Mouse (Mus musculus) lung, adult 2 months (tissue): ENCODE measurements around the gene Cdc42bpa.
A peak's percentile ranks its signal among the peaks of the same experiment; 100 is the strongest.

ENCODE experiments used
- CTCF ChIP-seq: fragments of 200-500 bp; IDR thresholded peaks from 2 replicates; pipeline ENCODE4 v1.5.1; 2011; ENCODE audit warnings: mild to moderate bottlenecking, low read length, control low read depth; ENCODE audit not compliant: insufficient read depth
- POLR2A ChIP-seq: fragments of 200-500 bp; IDR thresholded peaks from 2 replicates; pipeline ENCODE4 v1.6.1; 2011; ENCODE audit warnings: low read depth, mild to moderate bottlenecking, control low read depth, low read length, borderline replicate concordance; ENCODE audit errors: extremely low read depth

DNA sequence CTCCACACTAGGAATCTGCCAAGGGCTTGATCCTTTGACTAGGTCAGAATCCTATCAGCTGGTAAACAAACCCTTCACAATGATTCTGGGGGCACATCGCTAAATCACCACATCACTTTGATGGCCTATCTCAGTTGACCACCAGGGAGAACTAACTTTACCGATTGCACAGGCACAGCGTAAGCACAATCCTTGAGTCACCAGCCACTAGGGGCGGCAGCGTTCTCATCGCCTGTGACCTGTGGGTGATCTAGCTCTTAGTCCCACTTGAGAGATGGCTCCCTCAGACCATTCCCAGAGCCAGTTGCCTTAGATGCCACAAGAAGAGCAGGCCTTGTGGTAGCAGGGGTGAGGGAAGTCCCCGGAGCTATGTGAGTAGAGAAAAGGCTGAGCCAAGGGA, 31.4 kb upstream of the Cdc42bpa start:
- no peak for TF ChIP-seq POLR2A
- TF ChIP-seq CTCF, result peak; percentile 45; the same call in 1 of the 2 replicates
